Mouse (Mus musculus) heart, adult 2 months (tissue): ENCODE results near the gene Kalrn. TPM values are rescaled to one million over a fixed set of nuclear protein-coding genes. Genes with fewer than 3 reads are reported as not detected.

Source experiments
- DNase-seq, 2 experiments: peaks; one replicate each; pipeline ENCODE4 v3.0.0; 2021
- H3K27ac ChIP-seq: fragments of 200-600 bp; 2 replicates; pipeline ENCODE4 v1.8.1; 2022
- H3K27me3 ChIP-seq: fragments of 200-500 bp; 2 replicates; pipeline ENCODE4 v1.6.1; 2012; ENCODE audit warnings: mild to moderate bottlenecking, low read length, inconsistent platforms, mixed read lengths; ENCODE audit not compliant: control insufficient read depth, insufficient read depth
- H3K36me3 ChIP-seq: fragments of 200-500 bp; 2 replicates; pipeline ENCODE4 v1.6.1; 2012; ENCODE audit warnings: low read length, inconsistent platforms; ENCODE audit not compliant: control insufficient read depth, insufficient read depth
- H3K4me1 ChIP-seq: fragments of 200-500 bp; 2 replicates; pipeline ENCODE4 v1.6.1; 2011; ENCODE audit warnings: low read length; ENCODE audit not compliant: control insufficient read depth, insufficient read depth
- H3K4me3 ChIP-seq: fragments of 200-600 bp; 2 replicates; pipeline ENCODE4 v1.8.1; 2022
- H3K79me2 ChIP-seq: fragments of 200-500 bp; replicated peaks from 2 replicates; pipeline ENCODE4 v1.6.1; 2012; ENCODE audit warnings: mild to moderate bottlenecking, inconsistent platforms, low read length, moderate library complexity, mixed read lengths; ENCODE audit not compliant: control insufficient read depth, insufficient read depth
- H3K9ac ChIP-seq: fragments of 200-500 bp; 2 replicates; pipeline ENCODE4 v1.6.1; 2012; ENCODE audit warnings: low read depth, mild to moderate bottlenecking, control low read depth, inconsistent platforms, low read length, mixed read lengths
- CTCF ChIP-seq: fragments of 200-600 bp; IDR thresholded peaks from 2 replicates; pipeline ENCODE4 v1.8.1; 2022; ENCODE audit warnings: antibody characterized with exemption, mild to moderate bottlenecking, moderate library complexity
- EP300 ChIP-seq: fragments of 200-500 bp; IDR thresholded peaks from 2 replicates; pipeline ENCODE4 v1.6.1; 2011; ENCODE audit warnings: low read depth, low read length, control low read depth; ENCODE audit not compliant: insufficient read depth
- POLR2A ChIP-seq: fragments of 200-500 bp; IDR thresholded peaks from 2 replicates; pipeline ENCODE4 v1.6.1; 2011; ENCODE audit warnings: mild to moderate bottlenecking, low read depth, low read length, control low read depth; ENCODE audit not compliant: insufficient read depth
- WGBS: fragments of 180-500 bp; shearing (Covaris S2); methylation state at CpG from one replicate; pipeline ENCODE4 v1.1.7; 2018; 5-methylcytosine and 5-hydroxymethylcytosine counted together
- intact Hi-C: fragments of 180-260 bp; cut with DNase I; formaldehyde crosslinking; loops from one replicate; pipeline ENCODE4 v1.15.1; 2025
- polyA plus RNA-seq: library from polyadenylated mRNA; depleted of rRNA; stranded (reverse); fragments of >200 nt; gene quantifications from 2 replicates; pipeline ENCODE4 v1.2.3, GENCODE M21; 2012
- total RNA-seq, 2 experiments: library from RNA; stranded (reverse); gene quantifications; 2 replicates each; pipeline ENCODE4 v1.2.3; 2021

The Kalrn gene
- total and polyA plus RNA-seq, 3 experiments, result 8.2 to 31.8 (median 26.1) TPM

- no peak overlapping the region for H3K9ac ChIP-seq
Observed at GRCm38 (mm10) chr16:33939133-33939531, 634.2 kb downstream of the Kalrn start.

GRCm38 (mm10) chr16:33938311-33939132 lies 634.8 kb downstream of the Kalrn start:
- H3K79me2 ChIP-seq, result no peaks in the 10 kb centered on the region
- no peak for TF ChIP-seq CTCF
- no peak for TF ChIP-seq EP300
- no peak for TF ChIP-seq POLR2A
- H3K27ac ChIP-seq, result peak overlapping the region; percentile 78
- WGBS, result 45% methylated on average over 12 of the region's 12 CpGs
- peaks cover 53% of the 10 kb centered on the region for H3K4me1 ChIP-seq
- intact Hi-C loops, result loop anchor here (2.0 kb wide), 1 partner anchor 46 kb away; no protein-coding TSS in a partner anchor
- peak in 1 of 2 experiments; percentile 46 for DNase-seq
- H3K4me3 ChIP-seq, result no peak overlapping the region
- no peaks in the 10 kb centered on the region for H3K27me3 ChIP-seq
- H3K9ac ChIP-seq, result no peak overlapping the region
- peaks cover 4% of the 10 kb centered on the region; the same call in 1 of the 2 replicates for H3K36me3 ChIP-seq

More at GRCm38 (mm10) chr16:33939133-33939531, 634.2 kb downstream of the Kalrn start:
- intact Hi-C loops, result loop anchor here (2.0 kb wide), 1 partner anchor 46 kb away; no protein-coding TSS in a partner anchor
- 66% methylated on average over 2 of the region's 2 CpGs for WGBS
- peaks cover 4% of the 10 kb centered on the region; the same call in 1 of the 2 replicates for H3K36me3 ChIP-seq
- H3K4me3 ChIP-seq, result no peak overlapping the region
- TF ChIP-seq EP300, result no peak
- TF ChIP-seq POLR2A, result no peak
- TF ChIP-seq CTCF, result no peak
- no peak for DNase-seq
- H3K27me3 ChIP-seq, result no peaks in the 10 kb centered on the region
- peak overlapping the region; percentile 78 for H3K27ac ChIP-seq
- H3K79me2 ChIP-seq, result no peaks in the 10 kb centered on the region
- peaks cover 53% of the 10 kb centered on the region for H3K4me1 ChIP-seq

- peaks cover 4% of the 10 kb centered on the region; the same call in 1 of the 2 replicates for H3K36me3 ChIP-seq
- intact Hi-C loops, result no loop called here
- no peak overlapping the region for H3K9ac ChIP-seq
- peak; percentile 79 to 89 for DNase-seq
- H3K4me3 ChIP-seq, result no peak overlapping the region
- H3K27me3 ChIP-seq, result no peaks in the 10 kb centered on the region
- TF ChIP-seq CTCF (no peak), POLR2A (no peak), EP300 (peak; percentile 95)
- 31% methylated on average over 8 of the region's 8 CpGs for WGBS
- H3K79me2 ChIP-seq, result no peaks in the 10 kb centered on the region
- peaks cover 53% of the 10 kb centered on the region for H3K4me1 ChIP-seq
- peak overlapping the region; percentile 78 for H3K27ac ChIP-seq
Observed at GRCm38 (mm10) chr16:33937567-33937966, 635.8 kb downstream of the Kalrn start.

- no peak overlapping the region for H3K4me3 ChIP-seq
- H3K79me2 ChIP-seq, result no peaks in the 10 kb centered on the region
- DNase-seq, result no peak
- TF ChIP-seq POLR2A, result no peak
- no peak for TF ChIP-seq CTCF
- TF ChIP-seq EP300, result no peak
- 79% methylated on average over 4 of the region's 4 CpGs for WGBS
- peak overlapping the region; percentile 78 for H3K27ac ChIP-seq
- intact Hi-C loops, result no loop called here
- H3K36me3 ChIP-seq, result peaks cover 4% of the 10 kb centered on the region; the same call in 1 of the 2 replicates
- H3K9ac ChIP-seq, result no peak overlapping the region
- H3K4me1 ChIP-seq, result peaks cover 55% of the 10 kb centered on the region
- H3K27me3 ChIP-seq, result no peaks in the 10 kb centered on the region
Observed at GRCm38 (mm10) chr16:33936885-33937284, 636.4 kb downstream of the Kalrn start.

- Histone ChIP-seq H3K36me3 (peaks cover 1% of the 10 kb centered on the region; the same call in 1 of the 2 replicates), H3K79me2 (no peaks in the 10 kb centered on the region), H3K27me3 (no peaks in the 10 kb centered on the region), H3K27ac (no peak overlapping the region), H3K9ac (no peak overlapping the region), H3K4me1 (peaks cover 44% of the 10 kb centered on the region), H3K4me3 (no peak overlapping the region)
- DNase-seq, result no peak
- TF ChIP-seq EP300 (no peak), POLR2A (no peak), CTCF (no peak)
- intact Hi-C loops, result no loop called here
- 95% methylated on average over 6 of the region's 6 CpGs for WGBS
Observed at GRCm38 (mm10) chr16:33935407-33935785, 637.9 kb downstream of the Kalrn start.
